Mouse (Mus musculus): ENCODE data around the gene Gm5447.

The Gm5447 gene

DNA sequence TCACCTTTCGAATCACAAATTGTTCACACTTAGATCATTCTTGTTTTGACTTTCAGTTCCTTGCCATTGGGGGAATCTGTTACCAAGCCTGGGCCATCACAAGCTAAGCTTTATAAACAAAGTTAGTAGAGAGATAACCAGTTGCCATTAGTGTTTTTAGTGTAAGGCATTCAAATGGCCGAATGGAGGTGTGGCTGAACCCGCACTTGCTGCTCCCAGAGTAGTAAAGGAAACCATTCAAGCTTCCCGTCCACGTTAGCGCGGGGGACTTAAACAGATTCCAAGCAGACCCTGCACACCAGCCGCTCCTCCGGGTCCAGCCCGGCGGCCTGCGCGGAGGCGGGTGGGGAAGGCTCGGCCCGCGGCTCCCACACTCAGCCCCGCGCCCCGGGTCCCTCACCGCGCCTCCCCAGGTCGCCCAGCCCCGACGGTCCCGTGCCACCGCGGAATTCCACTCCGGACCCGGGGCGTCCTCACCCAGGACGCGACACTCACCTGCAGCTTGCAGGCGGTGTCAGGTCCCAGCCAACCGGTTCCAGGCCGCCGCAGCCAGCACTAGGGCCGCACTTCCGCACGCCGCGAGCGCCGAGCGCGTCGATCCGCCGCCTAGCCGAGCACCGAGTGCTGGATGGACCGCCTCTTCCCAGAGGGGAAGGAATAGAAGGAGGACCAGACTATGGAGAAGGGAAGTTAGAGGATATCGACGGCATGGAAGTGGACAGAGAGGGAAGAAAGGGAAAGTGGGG lies at the start of gene Gm5447, which contains the start of gene Exoc2:
Gene Gm5447 (plus strand): TSS at position 704 of the 746 bp plus-strand sequence.
Gene Exoc2 (minus strand): TSS at position 593 of the 746 bp plus-strand sequence.
- DNase-seq (ENCODE audit: low read depth, low spot score) = peak; percentile 80

DNA sequence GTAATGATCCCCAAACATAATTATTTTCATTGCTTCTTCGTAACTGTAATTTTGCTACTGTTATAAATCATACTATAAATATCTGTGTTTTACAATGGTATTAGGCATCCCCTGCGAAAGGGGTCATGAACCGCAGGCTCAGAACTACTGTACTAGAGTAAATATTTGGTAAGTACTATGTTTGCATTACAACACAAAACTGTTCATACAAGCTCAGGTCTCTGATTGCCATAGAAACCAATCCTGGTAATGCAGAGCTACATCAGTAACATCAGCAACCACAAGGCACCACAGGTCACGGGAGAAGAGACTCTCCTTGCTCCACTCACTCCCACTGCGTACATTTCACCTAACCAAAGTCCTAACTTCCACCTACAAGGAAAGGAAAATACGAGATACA lies 49.7 kb upstream of the Gm5447 start:
- no peak for DNase-seq (ENCODE audit: low read depth, low spot score)

DNA sequence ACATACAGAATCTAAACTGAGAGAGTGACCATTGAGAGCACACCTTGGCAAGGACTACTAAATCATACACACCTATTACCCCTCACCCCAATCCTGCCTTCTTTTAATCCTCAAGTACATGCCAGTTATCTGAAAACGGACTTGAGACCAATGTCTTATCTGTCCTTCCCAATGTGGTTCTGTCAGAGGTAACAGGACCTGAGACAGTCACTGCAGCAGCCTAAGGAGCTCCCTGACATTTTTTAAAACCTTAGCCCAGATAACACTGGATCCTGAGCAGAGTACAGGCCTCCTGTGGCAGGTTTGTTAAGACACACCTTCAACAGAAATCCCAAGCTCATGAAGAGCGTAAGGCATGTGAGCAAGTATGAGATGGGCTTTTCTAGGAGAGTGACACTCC lies 44.9 kb upstream of the Gm5447 start:
- DNase-seq (ENCODE audit: low read depth, low spot score) = no peak

GRCm38 (mm10) chr13:30931613-30932012 lies 42.4 kb upstream of the Gm5447 start:
- DNase-seq (ENCODE audit: low read depth, low spot score) = peak; percentile 45

DNA sequence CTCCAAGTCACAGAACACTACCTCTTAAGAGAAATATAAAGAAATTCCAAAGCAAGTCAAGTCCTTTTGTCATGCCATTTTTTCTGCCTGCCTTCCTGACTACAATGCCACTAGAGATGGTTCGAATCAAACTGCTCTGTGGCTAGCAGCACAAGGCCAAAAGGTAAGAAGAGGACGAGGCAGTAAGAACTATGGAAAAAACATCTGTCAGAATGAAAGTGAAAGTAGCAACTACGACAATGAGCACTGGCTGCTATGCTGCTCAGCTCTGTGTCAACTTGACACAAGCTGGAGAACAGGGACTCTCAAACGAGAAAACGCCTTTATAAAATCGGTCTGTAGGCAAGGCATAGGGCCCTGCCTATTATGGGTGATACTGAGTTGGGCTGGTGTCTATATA lies 41.0 kb upstream of the Gm5447 start:
- peak; percentile 23 for DNase-seq (ENCODE audit: low read depth, low spot score)

- DNase-seq (ENCODE audit: low read depth, low spot score) = no peak
Measured at GRCm38 (mm10) chr13:30945788-30946187, 28.2 kb upstream of the Gm5447 start.

GRCm38 (mm10) chr13:30947129-30947528 lies 26.9 kb upstream of the Gm5447 start:
- no peak for DNase-seq (ENCODE audit: low read depth, low spot score)

- DNase-seq (ENCODE audit: low read depth, low spot score) = no peak
Measured at GRCm38 (mm10) chr13:30947540-30947939, 26.5 kb upstream of the Gm5447 start, which contains the start of gene Hus1b. Gene Hus1b (minus strand): TSS chr13:30947759.

DNA sequence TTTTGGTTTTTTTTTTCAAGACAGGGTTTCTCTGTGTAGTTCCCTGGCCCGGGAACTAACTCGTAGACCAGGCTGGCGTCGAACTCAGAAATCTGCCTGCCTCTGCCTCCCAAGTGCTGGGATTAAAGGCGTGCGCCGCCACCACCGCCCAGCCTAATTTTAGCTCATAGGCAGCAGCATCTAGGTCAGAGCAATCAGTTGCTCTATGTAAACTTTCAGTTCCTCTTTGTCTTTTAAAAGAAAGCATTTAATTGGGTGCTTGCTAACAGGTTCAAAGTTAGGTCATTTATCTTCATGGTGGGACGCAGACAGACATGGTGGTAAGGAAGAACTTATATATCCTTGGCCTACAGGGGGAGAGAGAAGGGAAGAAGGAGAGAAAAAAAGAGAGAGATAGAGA lies 24.8 kb upstream of the Gm5447 start:
- DNase-seq (ENCODE audit: low read depth, low spot score) = no peak

- DNase-seq (ENCODE audit: low read depth, low spot score) = no peak
Measured at GRCm38 (mm10) chr13:30952044-30952443, 22.0 kb upstream of the Gm5447 start.

- no peak for DNase-seq (ENCODE audit: low read depth, low spot score)
Measured at GRCm38 (mm10) chr13:30953580-30953979, 20.4 kb upstream of the Gm5447 start.

- DNase-seq (ENCODE audit: low read depth, low spot score) = no peak
Measured at GRCm38 (mm10) chr13:30960714-30961113, 13.3 kb upstream of the Gm5447 start.

DNA sequence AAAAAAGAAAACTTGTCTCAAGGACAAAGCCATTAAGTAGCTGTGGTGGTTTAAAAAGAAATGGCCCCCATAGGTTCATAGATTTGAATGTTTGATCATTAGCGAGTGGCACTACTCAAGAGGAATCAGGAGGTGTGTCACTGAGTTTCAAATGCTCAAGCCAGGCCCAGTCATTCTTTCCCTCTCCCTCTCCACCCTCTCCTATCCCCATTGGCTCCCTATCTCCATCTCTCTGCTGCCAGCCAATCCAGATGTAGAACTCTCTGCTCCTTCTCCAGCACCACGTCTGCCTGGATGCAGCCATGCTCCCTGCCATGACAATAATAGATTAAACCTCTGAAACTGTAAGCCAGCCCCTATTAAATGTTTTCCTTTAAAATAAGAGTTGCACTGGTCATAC lies 12.1 kb upstream of the Gm5447 start:
- no peak for DNase-seq (ENCODE audit: low read depth, low spot score)

- DNase-seq (ENCODE audit: low read depth, low spot score) = no peak
Measured at GRCm38 (mm10) chr13:30966507-30966911, 7.5 kb upstream of the Gm5447 start.

DNA sequence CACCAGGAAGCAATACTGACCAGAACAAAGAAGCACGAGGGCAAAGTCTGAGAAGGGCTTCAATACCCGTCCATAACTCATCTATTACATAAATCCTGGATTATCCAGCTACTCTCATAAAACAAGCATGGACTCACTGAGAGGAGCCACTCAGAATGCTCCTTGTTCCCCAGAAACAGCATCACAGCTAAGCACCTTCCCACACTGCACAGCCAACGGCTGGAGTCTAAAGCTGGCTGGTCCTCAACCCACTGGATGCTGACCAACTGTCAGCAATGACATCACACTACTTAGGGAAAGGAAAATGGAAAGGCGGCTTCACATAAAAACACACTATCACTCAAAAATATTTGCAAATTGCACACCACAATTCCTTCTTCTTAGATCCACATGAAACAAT lies 5.7 kb upstream of the Gm5447 start:
- no peak for DNase-seq (ENCODE audit: low read depth, low spot score)

GRCm38 (mm10) chr13:30971047-30971446 lies 3.0 kb upstream of the Gm5447 start:
- DNase-seq (ENCODE audit: low read depth, low spot score) = no peak

DNA sequence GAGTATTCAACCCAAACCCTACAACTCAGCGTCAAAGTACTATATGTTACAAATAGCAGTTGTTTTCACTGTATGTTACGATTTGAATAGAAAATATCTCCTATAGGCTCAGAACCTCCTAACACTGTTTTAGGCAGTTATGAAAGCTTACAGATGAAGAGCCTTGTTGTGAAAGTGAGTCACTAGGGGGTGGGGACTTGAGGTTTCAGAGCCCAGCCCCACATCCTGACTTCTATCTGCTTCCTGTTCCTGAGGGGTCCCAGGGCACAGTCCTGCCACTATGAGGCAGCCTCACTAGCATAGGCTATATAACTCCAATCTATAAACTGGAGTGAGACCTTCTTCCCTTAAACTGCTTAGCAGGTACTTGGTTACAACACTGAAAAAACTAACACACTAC lies 1.9 kb upstream of the Gm5447 start:
- DNase-seq (ENCODE audit: low read depth, low spot score) = peak; percentile 78

- DNase-seq (ENCODE audit: low read depth, low spot score) = no peak
Measured at GRCm38 (mm10) chr13:30974247-30974630, 235 bp downstream of the Gm5447 start.

- no peak for DNase-seq (ENCODE audit: low read depth, low spot score)
Measured at GRCm38 (mm10) chr13:30976536-30977084, 2.6 kb downstream of the Gm5447 start.

DNA sequence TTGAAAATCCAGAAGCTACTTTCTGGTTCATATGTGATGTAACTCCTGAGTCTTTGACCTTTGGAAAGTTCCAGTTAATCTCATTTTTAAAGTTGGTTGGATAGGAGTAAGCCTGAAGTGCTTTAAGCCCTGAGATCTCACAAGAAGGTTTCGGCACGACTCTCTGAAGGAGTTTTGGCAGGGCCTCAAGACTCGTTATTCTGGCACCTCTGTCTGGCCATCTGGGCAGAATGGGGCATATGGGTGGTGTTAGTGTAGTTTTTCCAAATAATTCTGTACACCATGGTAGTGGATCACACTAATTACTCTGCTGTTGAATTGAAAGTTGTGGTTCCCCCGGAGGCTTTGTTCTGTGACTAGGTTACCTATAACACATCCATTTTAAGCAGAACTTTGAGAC lies 4.2 kb downstream of the Gm5447 start:
- DNase-seq (ENCODE audit: low read depth, low spot score) = no peak

DNA sequence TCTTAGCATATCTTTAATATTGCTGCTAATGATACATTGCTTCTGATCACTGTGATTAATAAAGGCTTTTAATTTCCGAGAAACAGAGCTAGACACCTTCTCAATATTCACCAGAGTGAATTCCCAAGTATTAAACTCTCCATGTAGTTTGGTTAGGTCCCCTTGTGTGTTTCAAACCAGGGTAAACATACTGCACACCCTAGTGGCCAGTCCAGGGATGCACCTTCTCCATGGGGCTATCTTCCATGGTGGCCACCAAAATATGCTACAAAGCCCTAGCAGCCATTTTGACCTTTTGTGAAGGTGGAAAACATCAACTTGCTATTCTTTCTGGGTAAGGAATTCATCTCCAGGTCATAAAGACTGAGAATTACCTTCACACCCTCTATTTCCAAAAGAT lies 7.7 kb downstream of the Gm5447 start:
- peak; percentile 74 for DNase-seq (ENCODE audit: low read depth, low spot score)

DNA sequence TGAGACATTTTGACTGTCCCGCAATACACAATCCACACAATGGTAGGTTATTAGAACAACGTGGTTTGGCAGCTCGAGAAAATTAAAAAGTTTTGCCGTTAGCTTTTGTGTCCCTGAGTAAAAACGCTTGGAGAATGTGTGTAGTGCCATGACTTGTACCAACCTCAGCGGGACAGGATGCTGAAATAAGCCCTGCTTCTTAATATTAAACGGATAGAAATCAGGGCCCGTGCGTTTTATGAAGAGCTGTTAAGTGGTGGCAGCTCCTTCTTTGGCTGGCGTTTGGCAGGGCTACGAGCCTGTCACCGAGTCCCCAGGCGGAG lies 11.2 kb downstream of the Gm5447 start:
- DNase-seq (ENCODE audit: low read depth, low spot score) = no peak

GRCm38 (mm10) chr13:30985598-30986466 lies 11.8 kb downstream of the Gm5447 start:
- no peak for DNase-seq (ENCODE audit: low read depth, low spot score)

Measured in 3T3-L1 (cell line).